Mouse (Mus musculus): Measurements from ENCODE around the gene Lpcat3. TPM values are rescaled to one million over a fixed set of nuclear protein-coding genes. Genes with fewer than 3 reads are reported as not detected.

The Lpcat3 gene
- polyA plus RNA-seq, 1 experiment from 2014 or later = 60.0 TPM

GRCm38 (mm10) chr6:124646394-124646793 lies 16.4 kb upstream of the Lpcat3 start:
- no peak overlapping the region for H3K4me2 ChIP-seq (replicated peaks; ENCODE audit: low read depth, low read length)
- 0 out of 2 replicates have a peak, but pooled peaks have one; percentile 42 for ATAC-seq (ENCODE audit: insufficient number of reproducible peaks, insufficient read depth, low FRiP score, low read depth)
- H3K36me3 ChIP-seq (ENCODE audit: control insufficient read depth, insufficient read depth, low read length) = no peaks in the 10 kb centered on the region
- H3K27me3 ChIP-seq (ENCODE audit: control insufficient read depth, insufficient read depth, low read length) = no peaks in the 10 kb centered on the region
- no peak overlapping the region for H3K9ac ChIP-seq (replicated peaks; ENCODE audit: low read depth, low read length)
- H3K27ac ChIP-seq (ENCODE audit: low read length) = no peak overlapping the region
- WGBS = 64% methylated on average over 1 of the region's 1 CpGs
- H3K4me3 ChIP-seq (ENCODE audit: low read depth, low read length) = no peak overlapping the region
- no peaks in the 10 kb centered on the region for H3K4me1 ChIP-seq (ENCODE audit: control insufficient read depth, insufficient read depth, low read length)
- H3K9me3 ChIP-seq (ENCODE audit: control insufficient read depth, low read depth, low read length) = no peaks in the 10 kb centered on the region

- Histone ChIP-seq H3K36me3 (ENCODE audit: control insufficient read depth, insufficient read depth, low read length) (no peaks in the 10 kb centered on the region), H3K9me3 (ENCODE audit: control insufficient read depth, low read depth, low read length) (no peaks in the 10 kb centered on the region; the same call in 1 of the 2 replicates), H3K27me3 (ENCODE audit: control insufficient read depth, insufficient read depth, low read length) (no peaks in the 10 kb centered on the region), H3K4me1 (ENCODE audit: control insufficient read depth, insufficient read depth, low read length) (no peaks in the 10 kb centered on the region), H3K9ac (replicated peaks; ENCODE audit: low read depth, low read length) (no peak overlapping the region), H3K4me3 (ENCODE audit: low read depth, low read length) (no peak overlapping the region), H3K27ac (ENCODE audit: low read length) (no peak overlapping the region), H3K4me2 (replicated peaks; ENCODE audit: low read depth, low read length) (no peak overlapping the region)
- 43% methylated on average over 6 of the region's 6 CpGs for WGBS
- no peak for ATAC-seq (ENCODE audit: insufficient number of reproducible peaks, insufficient read depth, low FRiP score, low read depth)
Measured at GRCm38 (mm10) chr6:124655893-124656292, 6.9 kb upstream of the Lpcat3 start.

- no peaks in the 10 kb centered on the region for H3K36me3 ChIP-seq (ENCODE audit: control insufficient read depth, insufficient read depth, low read length)
- H3K9ac ChIP-seq (replicated peaks; ENCODE audit: low read depth, low read length) = no peak overlapping the region
- no peak for ATAC-seq (ENCODE audit: insufficient number of reproducible peaks, insufficient read depth, low FRiP score, low read depth)
- H3K4me1 ChIP-seq (ENCODE audit: control insufficient read depth, insufficient read depth, low read length) = no peaks in the 10 kb centered on the region
- no peak overlapping the region for H3K27ac ChIP-seq (ENCODE audit: low read length)
- no peaks in the 10 kb centered on the region for H3K27me3 ChIP-seq (ENCODE audit: control insufficient read depth, insufficient read depth, low read length)
- WGBS = 76% methylated on average over 2 of the region's 2 CpGs
- no peaks in the 10 kb centered on the region; the same call in 1 of the 2 replicates for H3K9me3 ChIP-seq (ENCODE audit: control insufficient read depth, low read depth, low read length)
- H3K4me3 ChIP-seq (ENCODE audit: low read depth, low read length) = no peak overlapping the region
- H3K4me2 ChIP-seq (replicated peaks; ENCODE audit: low read depth, low read length) = no peak overlapping the region
Measured at GRCm38 (mm10) chr6:124658067-124658466, 4.8 kb upstream of the Lpcat3 start.

- Histone ChIP-seq H3K4me3 (ENCODE audit: low read depth, low read length) (no peak overlapping the region), H3K4me2 (replicated peaks; ENCODE audit: low read depth, low read length) (no peak overlapping the region), H3K4me1 (ENCODE audit: control insufficient read depth, insufficient read depth, low read length) (no peaks in the 10 kb centered on the region), H3K27ac (ENCODE audit: low read length) (no peak overlapping the region), H3K9me3 (ENCODE audit: control insufficient read depth, low read depth, low read length) (no peaks in the 10 kb centered on the region), H3K9ac (replicated peaks; ENCODE audit: low read depth, low read length) (no peak overlapping the region), H3K27me3 (ENCODE audit: control insufficient read depth, insufficient read depth, low read length) (no peaks in the 10 kb centered on the region), H3K36me3 (ENCODE audit: control insufficient read depth, insufficient read depth, low read length) (no peaks in the 10 kb centered on the region)
- 91% methylated on average over 4 of the region's 4 CpGs for WGBS
- ATAC-seq (ENCODE audit: insufficient number of reproducible peaks, insufficient read depth, low FRiP score, low read depth) = no peak
Measured at GRCm38 (mm10) chr6:124661156-124661806, 1.5 kb upstream of the Lpcat3 start.

GRCm38 (mm10) chr6:124661995-124662394 lies 832 bp upstream of the Lpcat3 start:
- no peaks in the 10 kb centered on the region for H3K36me3 ChIP-seq (ENCODE audit: control insufficient read depth, insufficient read depth, low read length)
- WGBS = 30% methylated on average over 6 of the region's 6 CpGs
- no peaks in the 10 kb centered on the region for H3K27me3 ChIP-seq (ENCODE audit: control insufficient read depth, insufficient read depth, low read length)
- H3K4me2 ChIP-seq (replicated peaks; ENCODE audit: low read depth, low read length) = peak overlapping the region; percentile 49
- ATAC-seq (ENCODE audit: insufficient number of reproducible peaks, insufficient read depth, low FRiP score, low read depth) = no peak
- peak overlapping the region; percentile 48; the same call in 1 of the 2 replicates for H3K27ac ChIP-seq (ENCODE audit: low read length)
- peak overlapping the region; percentile 63 for H3K4me3 ChIP-seq (ENCODE audit: low read depth, low read length)
- peak overlapping the region; percentile 40; the same call in 1 of the 2 replicates for H3K9ac ChIP-seq (replicated peaks; ENCODE audit: low read depth, low read length)
- no peaks in the 10 kb centered on the region for H3K9me3 ChIP-seq (ENCODE audit: control insufficient read depth, low read depth, low read length)
- H3K4me1 ChIP-seq (ENCODE audit: control insufficient read depth, insufficient read depth, low read length) = no peaks in the 10 kb centered on the region

GRCm38 (mm10) chr6:124663424-124663795 lies 583 bp downstream of the Lpcat3 start:
- Histone ChIP-seq H3K4me1 (ENCODE audit: control insufficient read depth, insufficient read depth, low read length) (no peaks in the 10 kb centered on the region), H3K36me3 (ENCODE audit: control insufficient read depth, insufficient read depth, low read length) (no peaks in the 10 kb centered on the region), H3K27ac (ENCODE audit: low read length) (no peak overlapping the region), H3K9me3 (ENCODE audit: control insufficient read depth, low read depth, low read length) (no peaks in the 10 kb centered on the region), H3K4me3 (ENCODE audit: low read depth, low read length) (peak overlapping the region; percentile 63), H3K4me2 (replicated peaks; ENCODE audit: low read depth, low read length) (peak overlapping the region; percentile 63), H3K9ac (replicated peaks; ENCODE audit: low read depth, low read length) (peak overlapping the region; percentile 22; the same call in 1 of the 2 replicates), H3K27me3 (ENCODE audit: control insufficient read depth, insufficient read depth, low read length) (no peaks in the 10 kb centered on the region)
- 16% methylated on average over 13 of the region's 13 CpGs for WGBS
- no peak for ATAC-seq (ENCODE audit: insufficient number of reproducible peaks, insufficient read depth, low FRiP score, low read depth)

- Histone ChIP-seq H3K4me1 (ENCODE audit: control insufficient read depth, insufficient read depth, low read length) (no peaks in the 10 kb centered on the region), H3K36me3 (ENCODE audit: control insufficient read depth, insufficient read depth, low read length) (no peaks in the 10 kb centered on the region), H3K9ac (replicated peaks; ENCODE audit: low read depth, low read length) (no peak overlapping the region), H3K27me3 (ENCODE audit: control insufficient read depth, insufficient read depth, low read length) (no peaks in the 10 kb centered on the region), H3K4me2 (replicated peaks; ENCODE audit: low read depth, low read length) (peak overlapping the region; percentile 63; the same call in 1 of the 2 replicates), H3K27ac (ENCODE audit: low read length) (no peak overlapping the region), H3K4me3 (ENCODE audit: low read depth, low read length) (no peak overlapping the region; the same call in 1 of the 2 replicates), H3K9me3 (ENCODE audit: control insufficient read depth, low read depth, low read length) (no peaks in the 10 kb centered on the region)
- WGBS = 77% methylated on average over 7 of the region's 7 CpGs
- no peak for ATAC-seq (ENCODE audit: insufficient number of reproducible peaks, insufficient read depth, low FRiP score, low read depth)
Measured at GRCm38 (mm10) chr6:124664256-124664655, 1.4 kb downstream of the Lpcat3 start.

- no peak overlapping the region for H3K4me3 ChIP-seq (ENCODE audit: low read depth, low read length)
- no peak overlapping the region for H3K4me2 ChIP-seq (replicated peaks; ENCODE audit: low read depth, low read length)
- no peaks in the 10 kb centered on the region for H3K9me3 ChIP-seq (ENCODE audit: control insufficient read depth, low read depth, low read length)
- 92% methylated on average over 10 of the region's 10 CpGs for WGBS
- no peaks in the 10 kb centered on the region for H3K4me1 ChIP-seq (ENCODE audit: control insufficient read depth, insufficient read depth, low read length)
- no peaks in the 10 kb centered on the region for H3K36me3 ChIP-seq (ENCODE audit: control insufficient read depth, insufficient read depth, low read length)
- ATAC-seq (ENCODE audit: insufficient number of reproducible peaks, insufficient read depth, low FRiP score, low read depth) = no peak
- H3K27ac ChIP-seq (ENCODE audit: low read length) = no peak overlapping the region
- H3K27me3 ChIP-seq (ENCODE audit: control insufficient read depth, insufficient read depth, low read length) = no peaks in the 10 kb centered on the region
- H3K9ac ChIP-seq (replicated peaks; ENCODE audit: low read depth, low read length) = no peak overlapping the region
Measured at GRCm38 (mm10) chr6:124665011-124665410, 2.2 kb downstream of the Lpcat3 start.
